Mouse (Mus musculus) CD4-positive helper T cell, adult 2 months (primary cell): ENCODE measurements around the gene Avl9.

Experiments used
- DNase-seq: peaks from one replicate; pipeline ENCODE4 v3.0.0-alpha.2; 2012; ENCODE audit warnings: low read depth, missing footprints, low spot score

Gene Avl9

DNA sequence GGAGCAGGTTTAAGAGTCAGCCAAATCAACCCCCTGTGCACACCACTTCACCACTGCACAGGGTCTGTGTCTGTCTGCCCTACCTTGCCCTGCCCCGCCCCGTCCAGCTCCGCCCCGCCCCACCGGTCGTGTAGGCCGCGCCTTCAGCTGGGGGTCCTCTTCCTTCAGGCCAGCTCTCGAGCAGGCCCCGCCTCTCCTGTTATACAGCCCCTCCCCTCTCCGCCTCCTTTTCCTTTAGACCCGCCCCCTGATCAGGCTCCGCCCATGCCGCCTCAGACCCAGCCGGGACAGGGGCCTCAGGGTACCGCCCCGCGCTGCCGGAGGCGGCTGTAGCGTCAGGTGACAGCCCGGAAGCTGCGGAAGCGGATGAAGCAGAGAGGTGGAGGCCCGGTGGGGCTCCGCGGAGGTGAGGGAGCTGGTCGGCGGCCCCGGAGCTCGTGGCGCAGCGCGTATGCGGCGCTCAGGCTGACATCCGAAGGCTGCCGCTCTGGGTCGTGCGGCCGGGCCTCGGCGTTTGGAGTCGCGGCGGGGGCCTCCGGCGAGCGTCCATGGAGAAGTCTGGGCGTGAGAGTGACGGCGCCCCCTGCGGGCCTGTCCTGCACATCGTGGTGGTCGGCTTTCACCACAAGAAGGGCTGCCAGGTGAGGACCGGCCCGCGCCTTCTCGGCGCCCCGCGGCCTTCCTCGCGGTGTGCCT, at the start of gene Avl9:
Gene Avl9 (plus strand): TSS at position 326 of the 696 bp plus-strand sequence.
- DNase-seq, result peak; percentile 98

DNA sequence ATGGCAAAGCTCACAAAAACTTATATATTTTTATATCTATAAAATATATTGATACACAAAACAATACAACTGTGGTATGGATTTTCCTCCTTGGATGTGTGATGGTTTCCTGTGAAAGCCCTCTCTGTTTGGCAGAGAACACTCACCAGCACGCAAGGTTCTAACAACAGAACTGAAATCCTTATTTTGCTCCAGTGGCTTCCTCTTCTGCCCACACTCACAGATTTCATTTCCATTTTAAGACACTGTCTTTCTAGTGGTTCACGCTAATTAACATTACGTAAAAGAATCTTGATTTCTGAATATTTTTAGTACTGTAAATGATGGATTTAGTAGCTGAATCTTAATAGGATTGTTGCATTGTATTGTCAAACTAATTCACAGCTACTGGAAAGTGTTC, 26.5 kb upstream of the Avl9 start:
- no peak for DNase-seq

DNA sequence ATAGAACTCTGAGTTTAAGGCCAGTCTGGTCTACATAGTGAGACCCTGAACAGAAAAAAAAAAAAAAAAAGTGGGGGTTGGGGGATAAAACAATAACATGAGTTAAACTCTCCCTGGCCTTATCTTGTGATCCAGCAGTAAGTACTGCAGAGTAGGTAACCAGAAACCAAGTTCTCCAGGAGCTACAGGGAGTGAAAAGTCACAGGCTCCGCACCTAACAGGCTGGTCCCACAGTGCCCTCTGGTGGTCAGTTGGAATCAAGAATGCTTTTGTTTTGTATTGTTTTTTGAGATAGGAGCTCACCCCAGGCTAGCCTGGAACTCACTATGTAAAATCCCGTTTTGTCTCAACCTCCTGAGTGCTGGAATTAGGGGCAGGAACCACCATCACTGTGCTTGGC, 23.5 kb upstream of the Avl9 start:
- DNase-seq, result peak; percentile 65

DNA sequence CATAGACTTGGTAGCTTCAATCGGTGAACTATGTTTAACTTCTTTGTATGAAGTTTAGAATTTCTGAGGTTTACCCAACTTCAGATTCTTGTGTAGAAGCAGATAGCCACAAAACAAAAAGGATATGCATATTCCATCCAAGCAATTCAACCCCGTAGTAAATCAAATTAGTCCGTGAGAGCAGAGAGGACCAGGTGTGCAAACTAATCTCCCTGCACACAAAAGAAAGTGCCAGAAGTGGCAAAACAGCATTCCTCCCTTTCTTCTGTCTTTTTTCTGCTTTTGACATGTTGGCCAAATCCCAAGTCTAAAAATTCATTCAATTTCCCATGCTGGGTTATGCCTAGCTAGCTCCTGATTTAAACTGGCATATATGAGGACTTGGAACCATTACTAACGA, 22.3 kb upstream of the Avl9 start:
- DNase-seq, result no peak

DNA sequence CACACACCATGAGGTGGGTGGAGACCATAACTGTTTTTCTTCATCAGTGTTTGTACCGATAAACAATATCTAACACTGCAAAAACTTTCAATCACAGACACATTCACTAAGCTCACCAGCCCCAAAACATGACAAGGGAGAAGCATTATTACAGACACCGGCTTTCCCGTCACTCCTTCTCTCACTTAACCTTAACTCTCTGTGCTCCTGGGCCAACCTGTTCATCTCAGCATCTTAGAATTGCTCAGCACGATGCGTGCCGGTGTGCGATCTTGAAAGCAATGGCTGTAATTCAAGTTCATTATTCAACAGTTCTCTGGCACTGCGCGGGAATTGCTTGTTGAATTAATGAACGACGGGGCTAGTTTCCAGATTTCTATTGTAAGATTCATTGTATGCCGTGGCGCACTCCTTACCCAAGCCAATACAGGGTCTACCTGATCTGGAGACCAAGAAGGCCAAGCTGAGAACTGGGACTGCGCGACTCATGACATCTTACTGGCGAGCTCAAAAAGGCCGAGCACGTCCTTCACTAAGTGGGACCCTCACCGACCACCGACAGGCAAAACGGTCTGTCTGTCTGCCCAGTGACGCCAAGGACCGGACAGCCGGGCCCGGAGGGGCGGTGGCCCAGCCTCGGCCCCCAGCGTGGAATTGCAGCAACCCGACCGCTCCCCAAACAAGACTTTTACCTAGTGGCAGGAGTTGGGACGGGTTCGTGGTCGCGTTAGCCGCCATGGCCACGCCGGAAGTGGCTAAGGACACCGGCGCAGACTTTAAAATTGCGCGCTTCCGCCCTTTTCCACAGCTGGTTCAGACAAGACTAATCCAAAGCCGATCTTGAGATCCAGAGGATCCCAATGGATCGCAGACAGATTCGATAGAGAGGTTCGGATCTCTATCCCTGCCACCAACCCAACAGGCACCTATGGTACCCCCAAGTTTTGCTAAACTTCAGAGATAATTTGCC, 10.5 kb upstream of the Avl9 start, which contains the start of gene Lsm5:
Gene Lsm5 (minus strand): TSS at position 780 of the 970 bp plus-strand sequence.
- DNase-seq, result peak; percentile 92

DNA sequence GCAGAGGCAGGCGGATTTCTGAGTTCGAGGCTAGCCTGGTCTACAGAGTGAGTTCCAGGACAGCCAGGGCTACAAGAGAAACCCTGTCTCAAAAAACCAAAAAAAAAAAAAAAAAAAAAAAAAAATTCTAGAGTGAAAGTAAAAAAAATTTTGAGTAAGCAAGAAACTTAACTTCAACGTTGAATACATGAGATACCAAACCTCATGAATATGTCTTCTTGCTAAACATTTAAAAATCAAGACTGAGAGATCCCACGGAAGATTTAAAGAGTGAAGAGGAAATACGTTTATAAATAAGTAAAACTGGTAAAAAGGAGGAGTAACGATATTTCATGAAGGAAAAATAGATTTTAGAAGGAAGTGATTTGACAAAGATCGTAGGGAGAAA, 519 bp upstream of the Avl9 start:
- no peak for DNase-seq

DNA sequence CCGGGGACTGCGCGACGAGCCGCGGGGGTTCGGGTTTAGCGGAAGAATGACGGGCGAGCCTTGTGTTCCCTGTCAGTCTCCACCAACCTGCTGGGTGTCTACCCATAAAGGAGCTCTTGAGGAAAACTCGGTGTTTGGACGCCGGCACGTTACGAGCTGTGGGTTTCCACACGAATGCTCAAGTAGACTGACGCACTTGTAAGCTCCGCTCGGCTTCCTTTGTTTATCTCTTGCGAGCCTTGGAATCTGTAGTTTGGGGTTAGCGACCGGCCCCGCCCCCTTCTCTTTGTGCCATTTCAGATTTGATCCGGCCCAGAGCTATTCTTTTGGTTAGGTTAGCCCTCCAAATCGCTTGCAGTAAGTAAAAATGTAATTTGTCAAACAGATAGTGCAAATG, 569 bp downstream of the Avl9 start:
- DNase-seq, result peak; percentile 83

DNA sequence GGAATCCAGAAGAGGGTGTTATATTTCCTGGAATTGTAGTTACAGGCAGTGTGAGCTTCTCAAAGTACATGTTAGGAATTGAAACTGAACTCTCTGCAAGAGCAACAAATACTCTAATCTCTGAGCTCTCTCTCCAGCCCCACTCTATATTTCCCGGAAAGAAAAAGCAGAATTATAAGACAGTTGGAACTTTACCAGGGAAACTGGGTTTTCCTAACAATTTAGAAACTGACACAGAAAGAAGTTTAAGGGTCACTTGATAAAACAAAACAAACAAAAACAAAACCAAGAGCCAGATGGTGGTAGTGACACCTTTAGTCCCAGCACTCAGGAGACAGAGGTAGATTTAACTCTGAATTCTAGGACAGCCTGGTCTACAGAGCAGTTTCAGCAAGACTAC, 4.4 kb downstream of the Avl9 start:
- no peak for DNase-seq

DNA sequence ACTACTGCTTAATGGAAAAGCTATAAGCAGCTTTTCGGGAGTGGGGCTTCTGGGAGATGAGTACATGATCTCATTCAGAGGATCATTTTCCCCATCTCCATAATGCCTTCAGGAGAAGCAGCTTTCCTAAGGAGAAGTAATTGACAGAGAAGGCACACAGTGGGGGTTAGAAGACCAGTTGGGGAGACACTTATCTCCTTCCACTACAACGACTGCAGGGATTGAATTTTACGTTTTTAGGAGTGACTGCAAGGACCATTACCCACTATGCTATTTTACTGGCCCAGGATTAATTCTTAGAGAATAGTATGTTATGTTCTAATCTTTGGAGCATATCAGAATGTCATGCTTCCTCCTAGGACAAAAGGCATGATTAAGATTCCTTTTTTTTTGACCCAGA, 6.2 kb downstream of the Avl9 start:
- DNase-seq, result no peak

GRCm38 (mm10) chr6:56732545-56732944, 17.8 kb downstream of the Avl9 start:
- DNase-seq, result no peak

- DNase-seq, result no peak
Observed at GRCm38 (mm10) chr6:56745950-56746543, 31.3 kb downstream of the Avl9 start.

DNA sequence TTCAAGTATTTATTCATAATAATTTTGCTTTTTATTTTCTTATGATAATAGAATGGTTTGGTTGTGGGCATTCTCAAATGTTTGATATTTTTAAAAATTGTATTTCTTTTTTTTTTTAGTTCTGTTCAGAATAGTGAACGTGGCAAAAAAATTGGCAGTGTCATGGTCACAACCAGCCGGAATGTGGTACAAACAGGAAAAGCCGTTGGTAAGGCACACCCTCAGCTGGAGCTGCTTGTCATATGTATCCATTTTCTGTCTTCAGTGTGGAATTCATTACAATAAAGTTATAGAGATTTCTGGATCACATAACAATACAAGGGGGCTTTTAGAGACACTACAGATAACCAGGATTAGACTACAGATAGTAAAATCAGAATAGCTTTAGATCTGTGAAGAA, 39.0 kb downstream of the Avl9 start:
- no peak for DNase-seq

GRCm38 (mm10) chr6:56756117-56756516, 41.4 kb downstream of the Avl9 start:
- no peak for DNase-seq

DNA sequence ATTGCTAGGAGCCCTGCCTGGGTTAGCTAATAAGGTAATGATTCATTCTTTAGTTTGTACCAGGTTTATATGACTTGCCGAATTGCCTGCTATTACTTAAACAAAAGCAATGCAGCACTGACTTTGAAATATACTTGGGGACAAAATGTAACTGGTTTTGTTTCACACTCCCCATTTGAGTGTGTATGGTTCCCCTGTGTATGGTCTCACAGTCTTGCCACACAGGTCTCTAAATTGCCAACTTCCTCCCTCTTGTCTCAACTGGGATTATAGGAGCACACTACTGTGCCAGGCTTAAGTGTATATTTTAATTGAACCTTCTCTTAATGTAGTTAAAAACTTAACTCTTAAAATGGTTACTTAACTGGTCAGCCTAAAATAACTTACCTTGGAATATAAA, 44.6 kb downstream of the Avl9 start:
- DNase-seq, result no peak

GRCm38 (mm10) chr6:56765265-56765664, 50.6 kb downstream of the Avl9 start:
- DNase-seq, result peak; percentile 41

DNA sequence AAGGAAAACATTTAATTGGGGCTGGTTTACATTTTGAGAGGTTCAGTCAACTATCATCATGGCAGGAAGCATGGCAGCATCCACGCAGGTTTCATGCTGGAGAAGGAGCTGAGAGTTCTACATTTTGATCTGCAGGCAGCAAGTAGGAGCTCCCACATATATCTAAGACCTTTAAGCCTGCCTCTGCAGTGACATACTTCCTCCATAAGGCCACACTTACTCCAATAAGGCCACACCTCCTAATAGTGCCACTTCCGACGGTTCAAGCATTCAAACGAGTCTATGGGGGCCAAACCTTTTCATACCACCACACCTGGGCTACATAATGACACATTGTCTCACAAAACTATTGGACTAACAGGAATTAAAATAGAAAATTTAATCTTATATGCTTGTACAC, 51.0 kb downstream of the Avl9 start:
- peak; percentile 21 for DNase-seq

DNA sequence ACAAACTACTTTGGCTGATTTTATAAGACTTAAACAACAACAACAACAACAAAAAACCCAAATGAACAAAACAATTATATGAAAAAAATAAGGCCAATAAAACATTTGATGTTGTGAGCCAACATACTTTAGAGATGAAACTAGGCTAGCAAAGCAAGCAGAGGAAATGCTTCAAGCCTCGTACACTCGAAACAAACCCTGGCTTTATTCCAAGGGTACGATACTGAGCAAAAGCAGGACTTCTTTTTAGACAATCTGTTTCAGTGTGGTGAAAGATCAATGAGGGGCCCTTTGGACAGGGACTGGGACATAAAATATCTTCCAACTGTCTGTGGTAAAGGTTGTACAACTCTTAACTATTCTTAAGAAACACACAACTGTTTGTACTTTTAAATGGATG, 61.1 kb downstream of the Avl9 start:
- no peak for DNase-seq

GRCm38 (mm10) chr6:56779636-56780035, 64.9 kb downstream of the Avl9 start:
- no peak for DNase-seq

- no peak for DNase-seq
Observed at GRCm38 (mm10) chr6:56783561-56784272, 69.0 kb downstream of the Avl9 start.

- DNase-seq, result no peak
Observed at GRCm38 (mm10) chr6:56785068-56785467, 70.4 kb downstream of the Avl9 start.

DNA sequence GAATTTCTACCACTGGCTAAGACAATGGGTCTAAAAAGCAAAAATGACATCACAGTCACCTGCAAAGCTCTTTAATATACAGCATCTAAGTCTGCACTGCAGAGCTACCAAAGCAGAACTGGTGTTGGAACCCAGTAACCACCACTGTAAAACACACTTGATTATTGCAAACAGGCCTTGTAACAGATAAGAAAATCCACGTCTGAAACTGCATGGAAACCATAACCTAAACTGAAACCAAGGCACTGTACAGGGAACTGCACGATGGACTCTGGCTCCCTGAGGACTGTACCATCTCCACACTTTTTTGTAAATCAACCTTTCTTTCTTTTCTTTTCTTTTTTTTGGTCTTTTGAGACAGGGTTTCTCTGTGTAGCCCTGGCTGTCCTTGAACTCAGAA, 73.0 kb downstream of the Avl9 start:
- DNase-seq, result no peak

GRCm38 (mm10) chr6:56789336-56789735, 74.6 kb downstream of the Avl9 start:
- no peak for DNase-seq
